Mouse (Mus musculus): Measurements from ENCODE around the gene H2-DMb1.

Gene H2-DMb1

GRCm38 (mm10) chr17:34144960-34145371 lies 7.9 kb upstream of the H2-DMb1 start:
- no peak for DNase-seq

- DNase-seq, result no peak
Measured at GRCm38 (mm10) chr17:34155534-34155933, 2.7 kb downstream of the H2-DMb1 start.

- peak; percentile 69 for DNase-seq
Measured at GRCm38 (mm10) chr17:34164202-34164895, 11.5 kb downstream of the H2-DMb1 start.

- peak; percentile 50 for DNase-seq
Measured at GRCm38 (mm10) chr17:34165033-34165730, 12.3 kb downstream of the H2-DMb1 start.

GRCm38 (mm10) chr17:34169279-34169678 lies 16.4 kb downstream of the H2-DMb1 start:
- peak; percentile 49 for DNase-seq

- DNase-seq, result no peak
Measured at GRCm38 (mm10) chr17:34170487-34170876, 17.6 kb downstream of the H2-DMb1 start.

- peak; percentile 86 for DNase-seq
Measured at GRCm38 (mm10) chr17:34170877-34171498, 18.1 kb downstream of the H2-DMb1 start.

GRCm38 (mm10) chr17:34172528-34172927 lies 19.7 kb downstream of the H2-DMb1 start:
- DNase-seq, result no peak

- DNase-seq, result no peak
Measured at GRCm38 (mm10) chr17:34174075-34174474, 21.2 kb downstream of the H2-DMb1 start.

GRCm38 (mm10) chr17:34177179-34177578 lies 24.3 kb downstream of the H2-DMb1 start:
- DNase-seq, result no peak

GRCm38 (mm10) chr17:34179019-34179418 lies 26.1 kb downstream of the H2-DMb1 start:
- DNase-seq, result no peak

GRCm38 (mm10) chr17:34179913-34180859 lies 27.3 kb downstream of the H2-DMb1 start:
- DNase-seq, result no peak

- DNase-seq, result no peak
Measured at GRCm38 (mm10) chr17:34183564-34184219, 30.8 kb downstream of the H2-DMb1 start.

GRCm38 (mm10) chr17:34185526-34185925 lies 32.7 kb downstream of the H2-DMb1 start:
- DNase-seq, result no peak

GRCm38 (mm10) chr17:34186885-34187260 lies 34.0 kb downstream of the H2-DMb1 start:
- no peak for DNase-seq

GRCm38 (mm10) chr17:34187261-34187916 lies 34.5 kb downstream of the H2-DMb1 start, which contains the start of the genes Tap1 and Psmb9:
Gene Tap1, plus strand, starts transcription at chr17:34187553.
Gene Psmb9, minus strand, starts transcription at chr17:34187764.
- peak; percentile 100 for DNase-seq

GRCm38 (mm10) chr17:34188010-34188409 lies 35.1 kb downstream of the H2-DMb1 start:
- peak; percentile 55 for DNase-seq

GRCm38 (mm10) chr17:34188986-34189385 lies 36.1 kb downstream of the H2-DMb1 start:
- DNase-seq, result no peak

- no peak for DNase-seq
Measured at GRCm38 (mm10) chr17:34192852-34193251, 40.0 kb downstream of the H2-DMb1 start.

- no peak for DNase-seq
Measured at GRCm38 (mm10) chr17:34193468-34193867, 40.6 kb downstream of the H2-DMb1 start.

GRCm38 (mm10) chr17:34194723-34195122 lies 41.9 kb downstream of the H2-DMb1 start:
- no peak for DNase-seq

GRCm38 (mm10) chr17:34196491-34196890 lies 43.6 kb downstream of the H2-DMb1 start:
- peak; percentile 91 for DNase-seq
